Mouse (Mus musculus) right cerebral cortex, postnatal 10 days (tissue): ENCODE results near the gene Nle1.
A peak's percentile ranks its signal among the peaks of the same experiment; 100 is the strongest.
"Not testable (repeated sequence)": the region's sequence is repeated elsewhere in the genome, so short reads cannot be mapped to it uniquely, and the experiment has no call there.

Experiments
- DNase-seq, 2 experiments: peaks; one replicate each; pipeline ENCODE4 v3.0.0; 2021; ENCODE audit warnings: low spot score in 2 of 2

The Nle1 gene

GRCm38 (mm10) chr11:82907651-82908607 lies at the start of gene Nle1:
TSS of gene Nle1 (minus strand) at chr11:82908411.
- DNase-seq = peak; percentile 94 to 96

GRCm38 (mm10) chr11:82956925-82957324 lies 48.7 kb upstream of the Nle1 start:
- no peak for DNase-seq

- no peak for DNase-seq
These were observed 46.4 kb upstream of the Nle1 start for GRCm38 (mm10) chr11:82954631-82955030.

- no peak for DNase-seq
These were observed 44.7 kb upstream of the Nle1 start for GRCm38 (mm10) chr11:82952612-82953542.

- DNase-seq = no peak
These were observed 43.8 kb upstream of the Nle1 start for GRCm38 (mm10) chr11:82951865-82952611.

GRCm38 (mm10) chr11:82950736-82951481 lies 42.7 kb upstream of the Nle1 start, which contains the start of gene Slfn5:
TSS of gene Slfn5 (plus strand) at chr11:82951349.
- DNase-seq = no peak

- DNase-seq = no peak
These were observed 40.8 kb upstream of the Nle1 start for GRCm38 (mm10) chr11:82949036-82949435.

GRCm38 (mm10) chr11:82947457-82947856 lies 39.2 kb upstream of the Nle1 start:
- no peak for DNase-seq

- DNase-seq = no peak
These were observed 37.4 kb upstream of the Nle1 start for GRCm38 (mm10) chr11:82945636-82946035.

GRCm38 (mm10) chr11:82943336-82943735 lies 35.1 kb upstream of the Nle1 start:
- DNase-seq = no peak

GRCm38 (mm10) chr11:82933186-82933585 lies 25.0 kb upstream of the Nle1 start:
- no peak for DNase-seq

GRCm38 (mm10) chr11:82931671-82932450 lies 23.6 kb upstream of the Nle1 start:
- not testable (repeated sequence) for DNase-seq

GRCm38 (mm10) chr11:82931161-82931560 lies 22.9 kb upstream of the Nle1 start:
- DNase-seq = not testable (repeated sequence)

- DNase-seq = not testable (repeated sequence)
These were observed 22.3 kb upstream of the Nle1 start for GRCm38 (mm10) chr11:82930391-82930955.

GRCm38 (mm10) chr11:82929633-82929950 lies 21.4 kb upstream of the Nle1 start:
- no peak for DNase-seq

GRCm38 (mm10) chr11:82928897-82929632 lies 20.9 kb upstream of the Nle1 start:
- DNase-seq = no peak

GRCm38 (mm10) chr11:82923910-82924309 lies 15.7 kb upstream of the Nle1 start:
- not testable (repeated sequence) for DNase-seq

- DNase-seq = no peak
These were observed 13.5 kb upstream of the Nle1 start for GRCm38 (mm10) chr11:82921691-82922090.

- DNase-seq = no peak
These were observed 12.6 kb upstream of the Nle1 start for GRCm38 (mm10) chr11:82920768-82921167.
